Mouse (Mus musculus) left cerebral cortex, adult 18-20 months (tissue): ENCODE data around the gene Gadl1. TPM values are rescaled to one million over a fixed set of nuclear protein-coding genes. Genes with fewer than 3 reads are reported as not detected.

ENCODE experiments used
- DNase-seq, 2 experiments: peaks; one replicate each; pipeline ENCODE4 v3.0.0; 2021 to 2022; ENCODE audit warnings: low spot score in 2 of 2, mixed read lengths in 1 of 2
- total RNA-seq, 2 experiments: library from RNA; stranded (reverse); gene quantifications; 2 replicates each; pipeline ENCODE4 v1.2.3; 2021

Gene Gadl1
- total RNA-seq, 2 experiments from 2014 or later = 0.60 to 1.2 TPM

DNA sequence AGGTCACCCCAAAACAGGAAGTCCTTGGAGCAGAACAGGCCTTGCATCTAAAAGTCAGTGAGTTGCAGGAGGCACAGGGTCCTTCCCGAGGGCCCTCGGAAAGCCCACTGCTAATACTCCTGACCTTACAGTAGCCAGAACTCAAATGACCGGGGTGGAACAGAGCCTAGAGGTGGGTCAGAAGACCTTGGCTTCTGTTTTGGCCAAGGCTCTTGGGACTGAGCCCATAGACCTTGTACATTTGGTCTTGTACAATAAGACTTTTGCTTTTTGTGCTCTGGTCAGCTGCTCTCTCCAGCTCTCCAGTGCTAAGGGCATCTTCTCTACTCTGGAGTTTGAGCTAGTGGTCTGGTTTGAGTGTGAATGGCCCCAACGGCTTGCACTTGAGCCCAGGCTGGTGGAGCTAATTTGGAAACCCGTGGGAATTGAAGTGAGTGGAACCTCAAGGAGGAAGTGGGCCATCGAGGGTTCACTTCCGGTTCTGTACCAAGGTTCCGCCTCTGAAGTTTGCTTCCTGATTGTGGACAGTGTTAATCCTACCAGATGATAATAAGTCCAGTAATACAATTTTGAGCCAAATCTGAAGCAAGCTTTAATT lies 174.6 kb downstream of the Gadl1 start:
- no peak for DNase-seq

DNA sequence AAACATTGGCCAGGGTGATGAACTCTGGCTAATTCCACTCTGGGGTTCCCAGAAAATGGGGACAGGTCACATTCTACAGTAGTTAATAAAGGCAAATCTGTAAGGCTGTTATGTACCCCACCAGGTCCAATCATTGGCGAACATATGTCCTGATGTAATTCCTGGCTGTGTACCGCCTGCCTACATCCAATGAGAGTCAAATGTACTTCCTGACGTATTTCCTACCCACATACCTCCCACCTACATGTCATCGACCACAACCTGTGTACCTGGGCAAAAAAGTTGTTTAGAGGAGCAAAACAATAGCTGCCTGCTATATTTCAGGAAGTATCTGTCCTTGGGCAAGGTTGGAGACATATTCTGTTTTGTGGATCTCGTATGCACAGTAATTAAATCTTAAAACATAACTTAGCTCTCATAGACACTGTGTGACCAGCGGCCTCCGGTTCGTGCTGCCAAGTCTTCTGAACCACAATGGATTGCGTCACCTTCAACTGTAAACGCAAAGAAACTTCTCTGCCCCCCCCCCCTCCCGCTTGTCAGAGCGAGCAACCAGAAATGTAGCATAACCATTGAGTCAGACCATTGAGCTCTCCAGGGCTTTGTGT lies 175.2 kb downstream of the Gadl1 start:
- no peak for DNase-seq

- DNase-seq = peak in 1 of 2 experiments; percentile 9
These were observed 176.7 kb downstream of the Gadl1 start for GRCm38 (mm10) chr9:116085999-116086398.

GRCm38 (mm10) chr9:116087263-116087662 lies 178.0 kb downstream of the Gadl1 start:
- DNase-seq = no peak

DNA sequence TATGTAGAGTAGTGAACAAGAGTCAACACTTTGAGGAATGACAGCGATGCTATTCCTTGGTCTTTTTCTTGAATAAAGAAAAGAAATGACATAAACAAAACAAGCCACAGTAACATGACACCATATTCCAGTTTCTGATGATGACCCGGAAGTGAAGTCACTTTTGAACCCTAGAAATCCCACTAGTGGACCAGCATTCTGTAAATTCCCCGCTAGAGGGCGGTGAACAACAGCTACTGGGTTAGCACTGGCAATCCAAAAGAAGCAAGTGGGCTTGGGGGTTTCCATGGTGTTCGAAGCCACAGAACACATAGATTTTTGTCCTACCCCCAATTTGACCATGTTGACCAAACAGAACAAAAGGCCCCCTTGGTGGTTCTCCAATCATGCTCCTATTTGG lies 178.6 kb downstream of the Gadl1 start:
- peak; percentile 55 to 70 for DNase-seq

DNA sequence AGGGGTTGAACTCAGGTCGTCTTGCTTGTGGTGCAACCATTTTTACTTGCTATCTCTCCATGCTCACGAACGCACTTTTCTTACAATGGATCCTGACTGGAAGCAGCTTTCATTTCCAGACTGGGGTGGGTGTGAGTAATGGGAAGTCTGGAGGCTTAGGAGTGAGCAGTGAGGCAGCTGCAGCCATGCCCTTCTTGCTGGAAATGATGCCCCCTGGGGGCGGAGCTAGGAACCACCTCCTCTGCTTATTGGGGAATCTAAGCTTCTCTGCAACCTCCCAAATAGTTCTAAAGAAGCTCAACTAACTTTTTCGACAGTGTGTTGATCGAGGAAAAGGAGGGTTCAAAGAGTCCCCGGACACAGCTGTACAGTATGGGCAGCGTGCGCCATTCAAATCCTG lies 179.7 kb downstream of the Gadl1 start:
- no peak for DNase-seq

DNA sequence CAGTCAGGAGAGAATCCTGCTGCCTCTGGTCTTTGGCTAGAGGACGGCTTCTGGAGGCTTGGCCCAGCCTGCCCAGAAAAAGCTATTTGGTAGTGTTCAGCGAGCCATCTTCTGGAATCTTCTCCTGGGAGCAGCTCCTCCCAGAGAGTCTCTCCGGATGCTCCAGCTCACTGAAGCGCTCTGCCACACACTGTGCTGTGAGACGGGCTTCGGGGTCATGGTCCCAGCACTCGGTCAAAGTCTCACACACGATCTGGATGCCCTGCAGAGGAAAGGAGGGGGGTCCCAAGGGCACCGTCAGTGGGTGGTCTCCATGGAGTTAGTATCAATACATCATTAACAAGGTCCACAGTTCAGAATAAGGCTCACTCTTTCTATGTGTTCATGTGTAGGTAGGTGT lies 181.0 kb downstream of the Gadl1 start:
- no peak for DNase-seq

GRCm38 (mm10) chr9:116091101-116091841 lies 182.0 kb downstream of the Gadl1 start:
- DNase-seq = no peak

- DNase-seq = no peak
These were observed 182.7 kb downstream of the Gadl1 start for GRCm38 (mm10) chr9:116091921-116092320.

DNA sequence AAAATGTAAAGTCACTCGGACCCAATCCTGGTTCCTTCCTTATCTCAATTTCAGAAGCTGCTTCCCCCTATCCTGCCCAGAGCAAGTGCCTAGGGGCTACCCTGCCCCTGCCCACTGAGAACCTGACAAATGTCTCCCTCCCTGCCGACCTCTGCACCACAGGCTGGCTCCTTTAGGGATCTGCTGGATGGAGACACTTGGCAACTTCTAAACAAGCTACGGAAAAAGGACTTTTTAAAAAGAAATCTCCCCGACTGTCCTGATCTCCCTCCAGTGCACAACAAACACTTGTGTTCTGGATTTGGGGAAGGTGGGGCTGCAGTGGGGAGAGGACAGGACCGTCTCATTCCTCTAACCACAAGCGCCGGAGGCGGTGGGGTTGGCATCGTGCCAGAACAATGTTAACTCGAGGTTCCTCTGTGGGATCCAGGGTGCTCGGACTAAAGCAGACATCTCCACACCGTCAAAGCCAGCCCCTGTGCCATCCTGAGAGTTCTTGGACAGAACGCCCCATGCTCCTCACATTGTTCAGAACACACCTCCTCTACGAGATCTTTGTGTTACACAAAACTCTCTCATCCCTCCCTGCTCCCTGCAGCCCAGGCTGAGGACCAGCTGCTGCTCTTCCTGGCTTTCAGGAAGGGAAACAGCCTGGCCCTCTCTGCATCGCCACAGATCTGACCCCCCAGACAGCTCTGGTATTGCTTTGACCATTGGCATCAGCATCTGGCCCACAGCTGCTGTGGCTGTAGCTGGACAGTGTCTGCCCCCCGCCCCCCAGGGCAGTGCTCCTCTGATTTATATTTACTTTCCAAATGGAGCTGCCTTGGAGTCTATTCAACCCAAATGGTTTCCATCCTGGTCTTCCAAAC lies 189.7 kb downstream of the Gadl1 start:
- DNase-seq = peak in 1 of 2 experiments; percentile 19

DNA sequence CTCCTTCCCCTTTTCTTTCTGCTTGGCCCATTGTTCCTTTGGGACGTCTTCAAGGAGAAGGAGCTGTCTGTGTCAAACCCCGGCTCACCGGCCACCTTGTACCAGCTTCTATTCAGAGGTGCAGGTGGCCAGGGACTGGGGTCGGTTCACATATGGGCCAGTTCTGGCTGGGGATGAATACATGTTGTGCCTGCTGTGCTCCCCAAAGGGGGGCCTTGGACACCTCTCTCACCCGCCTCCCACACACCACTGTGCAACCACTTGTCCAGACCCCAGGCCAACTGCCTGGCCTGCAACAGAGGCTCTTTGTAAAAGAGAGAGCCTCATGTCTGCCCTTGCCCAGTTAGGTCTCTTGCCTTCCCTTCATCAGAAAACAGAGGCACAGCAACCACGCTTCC lies 190.3 kb downstream of the Gadl1 start:
- DNase-seq = no peak

DNA sequence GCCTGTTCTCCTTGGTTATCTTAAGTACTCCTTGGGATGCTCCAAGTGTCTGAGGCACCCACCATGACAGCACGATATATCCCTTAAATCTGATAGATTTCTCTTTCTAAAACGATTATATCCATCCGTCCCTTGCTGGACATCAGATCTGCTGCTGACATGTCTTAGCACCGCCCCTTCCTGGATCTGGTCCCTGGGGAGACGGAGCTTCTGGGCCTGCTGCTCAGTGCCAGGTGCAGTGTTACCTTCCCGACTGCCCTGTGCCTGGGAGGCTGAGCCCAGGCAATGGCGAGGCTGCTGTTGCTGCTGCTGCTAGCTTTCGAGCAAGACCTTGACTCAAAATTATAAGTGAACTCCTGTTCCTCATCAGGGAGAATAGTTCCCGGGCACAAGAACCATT lies 190.8 kb downstream of the Gadl1 start:
- DNase-seq = no peak

- DNase-seq = no peak
These were observed 192.6 kb downstream of the Gadl1 start for GRCm38 (mm10) chr9:116101842-116102241.

DNA sequence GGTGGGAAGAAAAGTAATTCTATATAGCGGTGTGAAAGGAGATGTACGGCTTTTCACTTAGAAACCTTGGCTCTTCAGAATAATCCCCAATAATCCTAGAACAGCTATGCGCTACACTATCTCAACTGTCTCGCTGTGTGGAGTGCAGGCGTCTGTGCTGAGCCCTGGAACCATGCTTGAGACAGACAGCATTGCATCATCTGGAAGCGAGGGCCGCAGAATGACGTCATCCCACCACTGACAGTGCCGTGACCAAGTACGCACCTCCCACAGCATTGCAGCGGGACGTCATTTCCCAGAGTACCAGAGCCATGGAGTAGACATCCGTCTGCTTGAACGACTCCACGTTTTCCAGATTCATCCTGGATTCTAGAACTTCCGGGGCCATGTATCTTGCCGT lies 195.5 kb downstream of the Gadl1 start:
- DNase-seq = no peak

- no peak for DNase-seq
These were observed 199.5 kb downstream of the Gadl1 start for GRCm38 (mm10) chr9:116108729-116109128.

GRCm38 (mm10) chr9:116111149-116111970 lies 202.1 kb downstream of the Gadl1 start:
- no peak for DNase-seq

DNA sequence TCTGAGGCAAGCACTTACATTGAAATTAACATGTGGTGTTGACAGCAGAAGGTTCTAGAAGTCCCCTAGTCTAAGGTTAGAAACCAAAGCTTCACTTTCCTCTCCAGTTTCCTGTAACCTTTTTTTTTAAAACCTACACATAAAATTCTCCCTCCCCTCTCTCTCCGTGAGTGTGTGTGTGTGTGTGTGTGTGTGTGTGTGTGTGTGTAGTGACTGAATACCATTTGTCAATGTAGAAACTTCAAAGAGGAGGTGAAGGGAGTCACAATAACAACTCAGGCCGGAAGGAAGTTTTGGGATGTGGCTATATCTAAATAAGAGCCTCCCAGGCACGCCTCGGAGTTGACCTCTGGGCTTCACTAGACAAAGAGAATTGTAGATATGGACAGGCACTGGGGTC lies 205.1 kb downstream of the Gadl1 start:
- DNase-seq = no peak

DNA sequence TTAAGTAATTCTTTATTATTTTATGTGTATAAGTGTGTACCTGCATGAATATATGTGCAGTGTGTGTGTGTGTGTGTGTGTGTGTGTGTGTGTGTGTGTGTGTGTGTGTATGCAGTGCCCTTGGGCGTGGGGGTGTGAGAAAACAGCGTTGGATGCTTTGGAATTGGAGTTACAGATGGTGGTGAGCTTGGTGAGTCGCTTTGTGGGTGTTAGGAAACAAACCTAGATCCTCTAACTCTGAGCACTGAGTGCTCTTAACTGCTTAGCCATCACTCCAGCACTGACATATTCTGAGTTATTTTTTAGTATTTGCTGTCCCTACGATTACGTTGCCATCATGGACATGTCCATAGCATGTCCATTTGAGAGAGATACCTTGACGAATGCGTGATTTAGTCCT lies 206.6 kb downstream of the Gadl1 start:
- DNase-seq = no peak

GRCm38 (mm10) chr9:116118332-116118872 lies 209.1 kb downstream of the Gadl1 start:
- no peak for DNase-seq

- no peak for DNase-seq
These were observed 210.7 kb downstream of the Gadl1 start for GRCm38 (mm10) chr9:116119990-116120389.
